Mouse (Mus musculus) inflammation-experienced regulatory T-cells, adult 6 months (primary cell): ENCODE results near the gene Ece1. TPM values are rescaled to one million over a fixed set of nuclear protein-coding genes. Genes with fewer than 3 reads are reported as not detected.

Experiments
- ATAC-seq: one replicate; pipeline ENCODE4 v1.8.0; 2017
- polyA plus RNA-seq, 3 experiments: library from polyadenylated mRNA; unstranded; fragments of 100-300 nt; shearing (Covaris generic); gene quantifications; one replicate each; pipeline ENCODE4 v1.2.1; 2017

Gene Ece1
- polyA plus RNA-seq, 3 experiments from 2014 or later, result 18.2 to 32.0 (median 23.3) TPM

DNA sequence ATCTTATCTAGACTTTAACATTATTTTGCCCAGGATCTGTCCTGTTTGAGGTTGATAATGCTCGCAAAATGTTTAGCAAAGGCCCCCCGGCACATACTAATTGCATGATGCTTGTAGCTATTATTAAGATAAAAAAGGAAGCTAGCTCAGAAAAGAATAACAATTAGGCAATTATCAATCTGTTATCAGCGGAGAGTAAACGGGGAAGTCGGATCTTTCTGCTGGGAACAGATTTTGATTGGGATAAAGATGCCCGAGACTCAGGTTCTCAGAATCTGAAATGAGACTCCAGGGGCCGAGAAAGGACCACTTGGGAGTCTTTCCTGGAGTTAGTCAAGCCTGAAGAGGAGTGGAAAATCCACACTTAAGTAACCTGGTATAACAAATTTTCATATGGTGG, 129.2 kb downstream of the Ece1 start:
- ATAC-seq, result no peak

DNA sequence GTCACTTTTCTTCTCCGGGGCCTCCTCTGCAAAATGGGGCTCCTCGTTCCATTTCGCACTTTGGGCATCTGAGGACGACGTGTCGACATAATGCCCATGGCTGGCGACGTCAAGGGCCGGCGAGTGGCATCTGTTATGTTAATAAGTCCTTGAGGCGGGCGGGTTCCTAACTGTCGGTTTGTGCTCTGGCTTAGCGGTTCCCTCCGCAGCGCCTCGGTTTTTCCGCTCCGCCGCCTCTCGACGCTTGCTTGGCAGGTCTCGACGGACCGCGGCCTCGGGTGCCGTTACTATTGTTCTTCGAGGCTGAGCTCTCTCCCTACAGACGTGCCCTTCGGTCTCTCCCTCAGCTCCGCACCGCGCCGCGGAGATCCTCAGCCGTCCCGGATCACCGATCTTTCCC, 130.9 kb downstream of the Ece1 start, which contains the start of gene Eif4g3:
Eif4g3 (plus strand) TSS at position 133 of the 400 bp plus-strand sequence.
- ATAC-seq, result peak; percentile 72

- ATAC-seq, result peak; percentile 92
Observed at GRCm38 (mm10) chr4:137993291-137993758, 131.3 kb downstream of the Ece1 start.

DNA sequence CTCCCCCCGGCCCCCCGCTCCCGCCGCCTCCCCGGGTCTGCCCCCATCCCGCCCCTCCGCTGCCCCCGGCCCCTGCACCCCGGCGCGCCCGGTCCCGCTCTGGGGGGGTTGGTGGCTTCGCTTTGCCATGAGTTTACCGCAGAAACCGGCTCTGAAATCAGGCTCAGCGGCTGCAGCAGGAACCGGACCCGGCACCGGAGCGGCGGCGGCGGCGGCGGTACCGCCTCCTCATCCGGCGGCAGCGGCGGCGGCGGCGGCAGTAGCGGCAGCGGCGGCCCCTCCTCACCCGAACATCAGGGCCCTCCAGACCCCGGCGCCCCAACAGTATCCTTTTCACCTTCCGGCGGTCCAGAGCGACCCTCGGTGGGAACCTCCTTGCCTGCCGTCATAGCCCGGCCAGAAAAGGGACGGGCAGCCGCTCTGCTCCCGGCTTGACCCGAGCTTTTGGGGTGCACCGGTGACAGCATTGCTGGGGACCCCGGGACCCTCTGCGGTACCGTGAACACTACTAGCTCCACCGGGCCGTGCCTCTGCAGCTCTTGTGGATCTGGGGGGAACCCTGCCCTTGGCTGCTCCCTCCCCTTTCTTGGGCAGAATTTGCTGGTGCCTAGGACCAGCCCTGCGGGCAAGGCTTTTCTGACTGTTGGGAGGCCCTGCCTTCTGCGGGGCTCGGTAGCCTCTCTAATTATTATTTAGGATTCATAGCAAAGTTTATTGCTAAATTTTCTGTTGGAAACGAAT, 132.0 kb downstream of the Ece1 start:
- no peak for ATAC-seq

DNA sequence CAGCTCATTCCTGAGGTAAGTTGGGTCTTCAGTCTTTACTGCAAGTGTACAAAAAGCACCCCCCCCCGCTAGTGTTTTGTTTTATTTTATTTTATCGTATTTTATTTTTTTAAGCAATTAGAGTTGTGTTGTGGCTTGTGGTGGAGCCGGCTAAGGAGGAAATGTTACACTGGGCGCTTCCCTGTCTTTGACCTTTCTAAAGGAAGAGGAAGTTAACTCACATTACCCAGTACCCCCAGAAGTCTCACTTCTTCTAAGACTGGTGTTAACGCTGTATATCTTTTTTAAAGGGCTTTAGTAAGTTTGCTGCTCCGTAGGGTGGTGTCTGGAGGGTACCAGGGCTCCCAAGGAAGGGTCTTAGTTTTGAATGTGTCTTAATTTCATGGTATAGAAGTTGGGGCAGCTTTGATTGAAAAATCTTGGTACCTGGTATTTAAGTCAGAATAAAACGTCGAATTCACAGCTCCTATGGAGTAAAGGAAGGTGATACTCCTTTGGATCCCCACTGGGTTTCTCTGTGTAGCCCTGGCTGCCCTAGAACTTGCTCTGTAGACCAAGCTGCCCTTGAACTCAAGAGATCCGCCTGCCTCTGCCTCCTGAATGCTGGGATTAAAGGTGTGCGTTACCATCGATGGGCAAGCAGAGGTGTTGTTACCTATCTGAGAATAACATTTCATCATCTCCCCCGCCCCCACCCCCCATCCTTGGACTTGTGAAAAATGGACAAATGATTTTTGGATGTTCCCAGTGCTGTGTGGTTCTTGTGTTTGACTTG, 132.7 kb downstream of the Ece1 start:
- no peak for ATAC-seq

DNA sequence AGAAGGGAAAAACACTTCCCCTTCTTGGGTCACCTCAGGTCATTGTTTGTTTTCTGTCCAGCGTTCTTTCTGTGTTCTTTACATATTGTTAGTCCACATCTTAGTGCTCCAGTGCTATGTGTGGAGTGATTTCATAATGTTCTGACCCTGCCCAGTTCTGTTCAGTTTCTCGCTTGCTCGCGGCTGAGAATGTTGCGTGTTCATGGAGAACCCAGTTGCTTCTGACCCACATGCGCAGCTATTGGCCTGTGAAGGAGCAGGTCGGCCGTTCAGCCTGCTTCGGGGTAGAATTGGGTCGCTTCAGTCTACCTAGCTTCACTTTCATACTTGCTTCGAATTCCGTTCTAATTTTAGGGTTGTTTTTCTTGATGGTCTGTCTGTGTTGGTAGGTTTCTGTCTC, 133.4 kb downstream of the Ece1 start:
- no peak for ATAC-seq

DNA sequence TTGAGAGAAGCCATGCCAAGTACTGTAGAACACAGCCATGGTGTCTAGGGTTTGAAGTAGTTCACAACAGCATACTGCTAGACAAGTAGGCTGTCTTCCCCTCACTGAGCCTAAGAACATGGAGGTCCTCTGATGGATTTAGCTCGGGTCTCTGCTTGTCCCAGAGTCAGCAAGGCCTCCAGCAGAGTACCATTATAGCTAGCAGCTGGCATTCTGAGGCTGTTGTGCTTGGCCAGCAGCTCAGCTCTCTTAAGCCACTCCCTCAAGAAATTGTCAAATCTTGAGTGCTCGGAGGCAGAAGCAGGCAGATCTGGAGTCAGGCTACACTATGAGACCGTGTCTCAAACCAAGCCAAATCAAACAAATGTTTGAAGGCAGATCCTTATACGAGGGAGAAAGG, 136.2 kb downstream of the Ece1 start:
- no peak for ATAC-seq

GRCm38 (mm10) chr4:138000682-138001081, 138.6 kb downstream of the Ece1 start:
- ATAC-seq, result no peak

- ATAC-seq, result no peak
Observed at GRCm38 (mm10) chr4:138003909-138004610, 142.0 kb downstream of the Ece1 start.

DNA sequence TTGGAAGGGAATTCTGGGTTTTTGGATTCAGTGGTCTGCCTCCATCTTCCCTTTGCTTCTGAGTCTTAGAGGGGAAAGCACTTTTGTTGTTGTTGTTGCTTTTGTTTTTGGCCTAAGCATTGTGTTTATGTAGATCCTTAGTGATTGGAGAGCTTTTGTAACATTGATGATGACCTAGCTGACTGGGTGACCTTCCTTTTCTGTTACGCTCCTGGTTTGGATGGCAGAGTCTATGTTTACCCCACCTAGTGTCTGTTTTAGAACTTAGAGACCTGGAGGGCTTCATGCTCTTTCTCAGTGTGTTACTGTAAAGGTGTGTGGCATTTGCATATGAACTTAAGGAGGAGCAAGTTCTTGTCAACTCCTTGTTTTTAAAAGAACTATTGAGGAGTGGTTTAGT, 143.7 kb downstream of the Ece1 start:
- no peak for ATAC-seq

DNA sequence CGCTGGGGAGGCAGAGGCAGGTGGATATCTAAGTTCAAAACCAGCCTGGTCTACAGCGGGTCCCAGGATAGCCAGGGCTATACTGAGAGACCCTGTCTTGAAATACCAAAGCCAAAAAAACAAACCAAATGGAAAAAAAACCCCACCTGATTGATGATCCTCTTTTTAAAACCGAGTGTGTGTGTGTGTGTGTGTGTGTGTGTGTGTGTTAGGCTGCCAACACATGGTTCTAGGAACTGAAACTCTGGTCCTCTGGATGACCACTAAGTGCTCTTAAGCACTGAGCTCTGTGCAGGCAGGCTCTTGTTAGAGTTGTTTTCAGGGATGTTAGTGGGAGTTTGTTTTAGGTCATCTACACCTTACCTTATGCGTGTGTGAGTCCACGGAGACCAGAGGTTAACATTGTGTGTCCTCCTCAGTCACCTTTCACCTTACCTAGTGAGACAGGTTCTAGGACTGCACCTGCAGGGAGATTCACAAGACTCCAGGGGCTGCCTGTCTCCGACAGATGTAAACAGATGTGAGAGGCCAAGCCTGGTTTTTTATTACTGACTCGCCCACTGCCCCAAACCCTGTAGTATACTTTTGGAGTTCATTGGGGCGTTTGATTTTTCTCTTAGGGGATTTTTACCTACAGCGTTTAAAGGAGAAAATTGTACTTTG, 145.0 kb downstream of the Ece1 start:
- no peak for ATAC-seq

DNA sequence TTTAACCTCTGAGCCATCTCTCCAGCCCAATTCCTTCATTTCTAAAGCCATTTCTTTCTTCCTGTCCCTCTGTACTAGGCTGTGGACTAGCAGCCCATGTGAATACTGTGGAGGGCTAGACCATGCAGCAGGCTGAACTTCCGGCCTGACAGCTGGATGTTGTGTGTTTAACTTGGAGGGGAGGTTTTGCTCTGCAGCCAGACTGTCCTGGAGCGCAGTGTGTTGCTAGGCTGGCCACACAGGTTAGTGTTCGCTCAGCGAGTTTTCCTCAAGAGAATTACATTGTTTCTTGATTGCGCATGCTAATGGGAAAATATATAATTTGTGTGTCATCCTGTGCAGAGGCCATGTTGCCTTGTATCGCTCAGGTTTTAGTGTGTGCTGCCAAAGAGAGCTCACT, 146.6 kb downstream of the Ece1 start:
- ATAC-seq, result no peak

DNA sequence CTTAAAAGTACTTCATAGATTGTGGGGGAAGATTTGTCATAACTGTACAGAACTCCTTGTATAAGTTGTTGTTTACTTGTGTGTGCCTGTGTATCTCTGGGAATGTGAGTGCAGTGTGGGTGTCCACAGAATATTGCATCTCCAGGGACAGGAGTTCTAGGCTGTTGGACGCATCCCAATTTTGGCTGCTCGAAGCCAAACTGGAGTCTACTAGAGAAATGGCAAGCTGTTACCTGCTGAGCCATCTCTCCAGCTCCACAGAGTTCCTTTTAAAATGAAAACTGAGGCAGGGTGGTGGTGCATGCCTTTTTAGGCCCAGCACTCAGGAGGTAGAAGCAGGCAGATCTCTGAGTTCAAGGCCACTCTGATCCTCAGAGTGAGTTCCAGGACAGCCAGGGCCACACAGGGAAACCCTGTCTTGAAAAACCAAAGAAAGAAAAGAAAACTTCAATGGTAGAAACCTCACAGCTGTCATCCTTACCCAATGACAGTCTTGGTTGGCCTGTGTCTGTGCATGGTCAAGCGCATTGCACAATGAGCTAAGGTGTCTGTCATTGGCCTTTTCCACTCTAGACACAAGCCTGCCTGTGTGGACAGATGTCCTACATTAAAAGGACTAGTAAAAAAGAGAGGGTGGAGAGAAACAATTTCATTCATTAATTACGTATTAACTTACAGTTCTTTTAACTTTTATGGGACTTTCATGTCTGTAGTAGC, 147.9 kb downstream of the Ece1 start:
- no peak for ATAC-seq

GRCm38 (mm10) chr4:138013723-138014479, 151.9 kb downstream of the Ece1 start:
- no peak for ATAC-seq

Other genes starting within 250 kb of the Ece1 start
- gene Rap1gap, start 197.5 kb upstream of the Ece1 start, polyA plus RNA-seq, result 1 to 10 TPM in 2 of 3 experiments, under 1 TPM in 1; 0.45 to 2.3 (median 1.9) TPM
- gene Alpl, start 65.9 kb upstream of the Ece1 start, polyA plus RNA-seq, result 1 to 10 TPM in 2 of 3 experiments, under 1 TPM in 1; 0.43 to 1.4 (median 1.4) TPM
- 10 to 100 TPM; 33.8 to 51.8 (median 42.4) TPM for gene Eif4g3, start 130.8 kb downstream of the Ece1 start, polyA plus RNA-seq